28 mouse cellular contexts compared by ENCODE assay signal in genomic region chr3:127127611-127128010, GRCm38 (mm10).
"Had no signal": no experiment of that assay in that cellular context is flagged by ENCODE, and none has a peak within 500 bp of the region (broad histone marks: within the 10 kb centered on the region; RNA-seq: fewer than 3 reads in every experiment).

No protein-coding gene starts in this region.

- H3K27ac ChIP-seq: heart, adult 2 months; heart, embryonic 13.5 days; heart, embryonic 15.5 days; hindbrain, embryonic 10.5 days; hindbrain, embryonic 12.5 days; hindbrain, embryonic 14.5 days; intestine, embryonic 15.5 days; kidney, embryonic 15.5 days; kidney, postnatal 0 days; limb, embryonic 13.5 days; limb, embryonic 15.5 days; liver, embryonic 13.5 days; liver, embryonic 15.5 days had no signal

- H3K4me1 ChIP-seq: liver, embryonic 13.5 days; liver, embryonic 15.5 days had no signal

- H3K4me2 ChIP-seq: heart, embryonic 11.5 days; heart, embryonic 13.5 days; heart, embryonic 15.5 days; hindbrain, embryonic 12.5 days; hindbrain, embryonic 14.5 days; intestine, embryonic 15.5 days; kidney, embryonic 15.5 days; limb, embryonic 13.5 days; limb, embryonic 15.5 days; liver, embryonic 13.5 days; liver, embryonic 15.5 days had no signal

- DNase-seq: gastrocnemius, postnatal 10 days; gastrocnemius, postnatal 25 days; heart, adult 2 months; heart, postnatal 4 days; kidney, adult 2 months; kidney, adult 9 months; kidney, postnatal 14 days; kidney, postnatal 36 days; layer of hippocampus, adult 9-11 months; layer of hippocampus, postnatal 36 days; left cerebral cortex, postnatal 4 days; liver, embryonic 13.5 days; lung, adult 18-20 months had no signal

- H3K9ac ChIP-seq: heart, embryonic 13.5 days; heart, embryonic 15.5 days; hindbrain, embryonic 12.5 days; hindbrain, embryonic 14.5 days; intestine, embryonic 15.5 days; kidney, embryonic 15.5 days; limb, embryonic 13.5 days; limb, embryonic 15.5 days; liver, embryonic 13.5 days; liver, embryonic 15.5 days had no signal

- ATAC-seq: hindbrain, embryonic 16.5 days; inflammation-experienced regulatory T-cells, adult 6 months; intestine, embryonic 15.5 days; intestine, postnatal 0 days had no signal

- H3K27me3 ChIP-seq: heart, embryonic 13.5 days; heart, embryonic 15.5 days; hindbrain, embryonic 12.5 days; intestine, embryonic 15.5 days; kidney, embryonic 15.5 days; limb, embryonic 13.5 days; limb, embryonic 15.5 days; liver, embryonic 13.5 days; liver, embryonic 15.5 days had no signal

- H3K36me3 ChIP-seq: heart, embryonic 13.5 days; heart, embryonic 15.5 days; hindbrain, embryonic 10.5 days; hindbrain, embryonic 12.5 days; intestine, embryonic 15.5 days; kidney, embryonic 15.5 days; limb, embryonic 13.5 days; limb, embryonic 15.5 days; liver, embryonic 13.5 days; liver, embryonic 15.5 days had no signal

- H3K9me3 ChIP-seq: heart, embryonic 13.5 days; heart, embryonic 15.5 days; hindbrain, embryonic 10.5 days; hindbrain, embryonic 12.5 days; intestine, embryonic 15.5 days; kidney, embryonic 15.5 days; limb, embryonic 13.5 days; limb, embryonic 15.5 days; liver, embryonic 13.5 days; liver, embryonic 15.5 days had no signal

- H3K4me3 ChIP-seq: heart, adult 2 months; heart, embryonic 13.5 days; heart, embryonic 15.5 days; hindbrain, embryonic 10.5 days; hindbrain, embryonic 12.5 days; intestine, embryonic 15.5 days; kidney, embryonic 15.5 days; limb, embryonic 13.5 days; limb, embryonic 15.5 days; liver, embryonic 13.5 days; liver, embryonic 15.5 days had no signal
